Mouse (Mus musculus): ENCODE data around the gene Afmid. TPM values are rescaled to one million over a fixed set of nuclear protein-coding genes. Genes with fewer than 3 reads are reported as not detected.
"Not testable (repeated sequence)": the region's sequence is repeated elsewhere in the genome, so short reads cannot be mapped to it uniquely, and the experiment has no call there.

Gene Afmid
- total RNA-seq (2022), result 10 to 100 TPM in 2 of 4 experiments, 1 to 10 TPM in 2; 5.1 to 17.0 (median 10.2) TPM

GRCm38 (mm10) chr11:117825333-117826101 lies at the start of gene Afmid, which contains the start of gene Tk1:
TSS of gene Afmid (plus strand) at chr11:117825924.
TSS of gene Tk1 (minus strand) at chr11:117826092.
- DNase-seq, result peak; percentile 52

- peak; percentile 66 for DNase-seq
These were observed 49.5 kb upstream of the Afmid start for GRCm38 (mm10) chr11:117776085-117776792.

GRCm38 (mm10) chr11:117777111-117777510 lies 48.6 kb upstream of the Afmid start:
- no peak for DNase-seq

GRCm38 (mm10) chr11:117778031-117778430 lies 47.7 kb upstream of the Afmid start:
- DNase-seq, result no peak

- no peak for DNase-seq
These were observed 46.8 kb upstream of the Afmid start for GRCm38 (mm10) chr11:117778851-117779433.

- peak; percentile 73 for DNase-seq
These were observed 46.1 kb upstream of the Afmid start for GRCm38 (mm10) chr11:117779434-117780198.

- DNase-seq, result no peak
These were observed 45.6 kb upstream of the Afmid start for GRCm38 (mm10) chr11:117780199-117780515.

- DNase-seq, result peak; percentile 92
These were observed 45.1 kb upstream of the Afmid start for GRCm38 (mm10) chr11:117780582-117781111.

GRCm38 (mm10) chr11:117781199-117781821 lies 44.4 kb upstream of the Afmid start:
- peak; percentile 90 for DNase-seq

- no peak for DNase-seq
These were observed 43.6 kb upstream of the Afmid start, which contains the start of the genes Tmc8 and Tmc6 for GRCm38 (mm10) chr11:117781993-117782704. TSS of gene Tmc8 (plus strand) at chr11:117782076. TSS of gene Tmc6 (minus strand) at chr11:117782198.

GRCm38 (mm10) chr11:117782705-117783034 lies 43.1 kb upstream of the Afmid start:
- no peak for DNase-seq

- no peak for DNase-seq
These were observed 42.6 kb upstream of the Afmid start for GRCm38 (mm10) chr11:117783089-117783488.

GRCm38 (mm10) chr11:117783683-117784309 lies 41.9 kb upstream of the Afmid start:
- DNase-seq, result no peak

- no peak for DNase-seq
These were observed 39.4 kb upstream of the Afmid start for GRCm38 (mm10) chr11:117786294-117786693.

GRCm38 (mm10) chr11:117788481-117788880 lies 37.2 kb upstream of the Afmid start:
- not testable (repeated sequence) for DNase-seq

- DNase-seq, result no peak
These were observed 35.4 kb upstream of the Afmid start for GRCm38 (mm10) chr11:117790286-117790685.

- DNase-seq, result no peak
These were observed 34.9 kb upstream of the Afmid start for GRCm38 (mm10) chr11:117790703-117791440.

- no peak for DNase-seq
These were observed 34.3 kb upstream of the Afmid start for GRCm38 (mm10) chr11:117791441-117791761.

GRCm38 (mm10) chr11:117792281-117792888 lies 33.3 kb upstream of the Afmid start:
- DNase-seq, result no peak
